Mouse (Mus musculus) lung, embryonic 14.5 days (tissue): ENCODE data around the gene Omp. TPM values are rescaled to one million over a fixed set of nuclear protein-coding genes. Genes with fewer than 3 reads are reported as not detected.
A peak's percentile ranks its signal among the peaks of the same experiment; 100 is the strongest.

ENCODE experiments used
- ATAC-seq: fragments of 200-750 bp; cut with Nextera tagmentation; 2 replicates; pipeline ENCODE4 v1.8.0; 2017; ENCODE audit warnings: mild to moderate bottlenecking, moderate TSS enrichment, moderate library complexity; ENCODE audit not compliant: insufficient read depth
- DNase-seq: peaks from one replicate; pipeline ENCODE4 v3.0.0-alpha.2; 2015
- H3K27ac ChIP-seq: fragments of 300-500 bp; sonication (generic); 2 replicates; pipeline ENCODE4 v1.5.1; 2014; ENCODE audit warnings: low read depth, mild to moderate bottlenecking, moderate library complexity
- H3K27me3 ChIP-seq: fragments of 300-500 bp; sonication (generic); 2 replicates; pipeline ENCODE4 v1.6.1; 2014; ENCODE audit warnings: low read length, control low read depth; ENCODE audit not compliant: insufficient read depth
- H3K36me3 ChIP-seq: fragments of 300-500 bp; sonication (generic); 2 replicates; pipeline ENCODE4 v1.6.1; 2014; ENCODE audit warnings: control low read depth; ENCODE audit not compliant: insufficient read depth
- H3K4me1 ChIP-seq: fragments of 300-500 bp; sonication (generic); 2 replicates; pipeline ENCODE4 v1.6.1; 2014; ENCODE audit warnings: antibody characterized with exemption, control low read depth; ENCODE audit not compliant: insufficient read depth
- H3K4me2 ChIP-seq: fragments of 300-500 bp; sonication (generic); 2 replicates; pipeline ENCODE4 v1.6.1; 2014; ENCODE audit warnings: mild to moderate bottlenecking
- H3K4me3 ChIP-seq: fragments of 300-500 bp; sonication (generic); 2 replicates; pipeline ENCODE4 v1.5.1; 2014; ENCODE audit warnings: low read depth, low read length
- H3K9ac ChIP-seq: fragments of 300-500 bp; sonication (generic); 2 replicates; pipeline ENCODE4 v1.6.1; 2014
- H3K9me3 ChIP-seq: fragments of 300-500 bp; sonication (generic); 2 replicates; pipeline ENCODE4 v1.6.1; 2016; ENCODE audit warnings: low read depth, low read length, control low read depth
- CTCF ChIP-seq: IDR thresholded peaks from 2 replicates; pipeline ENCODE4 v1.5.1; 2016; ENCODE audit warnings: antibody characterized with exemption, low read depth
- WGBS: fragments of 180-500 bp; shearing (Covaris S2); extraction: QIAGEN DNeasy Blood & Tissue Kit; methylation state at CpG from one replicate; pipeline ENCODE4 v1.1.7; 2014; 5-methylcytosine and 5-hydroxymethylcytosine counted together
- polyA plus RNA-seq: library from polyadenylated mRNA; unstranded; fragments of >200 nt; fragmentation: Nextera tagmentation; extraction: Ambion mirVana; gene quantifications from 2 replicates; pipeline ENCODE4 v1.2.1, GENCODE M21; 2014

The Omp gene
- polyA plus RNA-seq, 1 experiment from 2014 or later, result 0.33 TPM

DNA sequence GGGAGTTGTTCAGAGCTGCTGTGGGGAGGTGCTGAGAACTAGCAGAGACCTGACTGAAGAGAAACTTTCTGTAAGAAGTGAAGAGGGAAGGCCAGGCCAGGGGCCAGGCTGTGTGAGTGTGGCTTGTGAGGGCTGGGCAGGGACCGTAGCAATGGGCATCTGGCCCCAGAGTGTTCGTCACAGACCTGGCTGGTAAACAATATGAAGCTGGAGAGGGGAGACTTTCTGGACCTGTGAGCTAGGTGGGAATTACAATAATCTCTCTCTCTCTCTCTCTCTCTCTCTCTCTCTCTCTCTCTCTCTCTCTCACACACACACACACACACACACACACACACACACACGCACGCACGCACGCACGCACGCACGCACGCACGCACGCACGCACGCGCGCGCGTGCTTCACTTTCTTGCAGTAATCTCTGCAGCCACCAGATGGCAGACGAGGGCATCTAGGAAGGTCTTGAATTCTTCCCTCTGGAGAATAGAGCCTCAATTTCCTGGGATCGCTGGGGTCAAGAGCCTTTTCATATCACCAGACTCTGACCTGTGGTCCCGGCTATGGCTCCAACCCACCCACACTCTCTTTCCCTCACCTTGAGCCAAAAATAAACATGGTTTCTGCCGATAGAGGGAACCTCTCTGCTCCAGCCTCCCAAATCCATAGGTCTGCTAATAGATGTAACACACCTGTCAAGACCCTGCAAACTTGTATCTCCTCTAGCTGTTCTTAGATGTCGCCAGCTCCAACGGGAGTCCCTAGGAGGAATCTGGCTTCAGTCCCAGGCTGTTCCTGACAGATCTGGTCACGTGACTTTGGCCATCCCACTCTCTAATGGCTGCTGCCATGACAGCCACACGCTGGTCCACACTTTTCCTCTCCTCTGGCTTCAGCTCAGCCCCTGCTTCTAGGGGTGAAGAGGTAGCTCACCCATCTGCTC, 42.0 kb downstream of the Omp start:
- 10% methylated on average over 25 of the region's 26 CpGs for WGBS
- H3K4me2 ChIP-seq, result peak overlapping the region; percentile 60
- TF ChIP-seq CTCF, result peak; percentile 84
- no peaks in the 10 kb centered on the region for H3K36me3 ChIP-seq
- DNase-seq (peak; percentile 97), ATAC-seq (peak; percentile 66; the same call in 1 of the 2 replicates)
- H3K4me1 ChIP-seq, result 0 out of 2 replicates have a peak, but pooled peaks cover 5% of the 10 kb centered on the region
- no peaks in the 10 kb centered on the region for H3K9me3 ChIP-seq
- H3K4me3 ChIP-seq, result peak overlapping the region; percentile 29
- peak overlapping the region; percentile 30; the same call in 1 of the 2 replicates for H3K27ac ChIP-seq
- H3K9ac ChIP-seq, result peak overlapping the region; percentile 54
- no peaks in the 10 kb centered on the region for H3K27me3 ChIP-seq

DNA sequence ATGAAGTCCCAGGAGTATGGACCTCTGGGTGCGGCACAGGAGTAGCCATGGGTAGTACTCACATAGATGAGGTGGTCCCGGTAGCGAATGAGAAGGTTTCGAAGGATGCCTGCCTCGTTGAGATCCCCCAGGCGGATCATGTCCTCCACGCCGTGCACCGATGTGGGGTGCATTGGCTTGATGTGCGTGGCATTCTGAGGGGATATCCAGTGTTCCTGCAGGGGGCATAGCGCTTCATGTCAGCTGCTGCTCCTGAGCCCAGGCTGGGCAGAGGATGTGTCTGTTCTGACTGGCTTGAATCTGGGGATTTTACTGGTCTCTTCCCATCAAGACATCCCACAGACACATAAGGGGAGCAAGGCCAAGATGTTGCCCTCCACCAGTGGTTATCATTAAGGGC, 42.8 kb downstream of the Omp start:
- no peak for DNase-seq
- H3K27ac ChIP-seq, result no peak overlapping the region
- H3K4me2 ChIP-seq, result peak overlapping the region; percentile 60
- 93% methylated on average over 11 of the region's 11 CpGs for WGBS
- peak; percentile 22; the same call in 1 of the 2 replicates for ATAC-seq
- 0 out of 2 replicates have a peak, but pooled peaks cover 5% of the 10 kb centered on the region for H3K4me1 ChIP-seq
- H3K9ac ChIP-seq, result peak overlapping the region; percentile 54
- no peaks in the 10 kb centered on the region for H3K27me3 ChIP-seq
- no peaks in the 10 kb centered on the region for H3K9me3 ChIP-seq
- no peaks in the 10 kb centered on the region for H3K36me3 ChIP-seq
- H3K4me3 ChIP-seq, result no peak overlapping the region
- TF ChIP-seq CTCF, result no peak

DNA sequence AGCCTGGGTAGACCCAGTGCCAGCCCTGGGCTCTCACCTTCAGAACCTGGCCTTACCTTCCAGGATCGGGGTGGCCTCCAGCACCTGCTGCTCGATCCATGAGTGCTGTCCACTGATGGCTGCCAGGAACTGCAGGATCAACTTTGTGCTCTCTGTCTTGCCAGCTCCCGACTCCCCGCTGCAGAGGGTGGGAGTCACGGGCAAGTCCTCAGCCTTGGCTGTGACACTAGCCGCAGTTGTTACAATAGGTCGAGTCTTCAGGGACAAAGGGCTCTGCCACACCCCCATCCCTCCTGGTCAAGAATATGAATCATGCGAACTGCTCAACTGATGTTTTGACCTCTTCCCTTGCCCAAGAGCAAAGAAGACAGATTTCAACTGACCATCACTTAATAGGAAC, 47.7 kb downstream of the Omp start:
- Histone ChIP-seq H3K36me3 (peaks cover 4% of the 10 kb centered on the region; the same call in 1 of the 2 replicates), H3K27ac (no peak overlapping the region), H3K27me3 (no peaks in the 10 kb centered on the region), H3K4me3 (no peak overlapping the region), H3K4me2 (no peak overlapping the region), H3K9ac (no peak overlapping the region), H3K4me1 (0 out of 2 replicates have a peak, but pooled peaks cover under 1% of the 10 kb centered on the region), H3K9me3 (no peaks in the 10 kb centered on the region)
- ATAC-seq (no peak), DNase-seq (no peak)
- no peak for TF ChIP-seq CTCF
- 92% methylated on average over 8 of the region's 8 CpGs for WGBS

DNA sequence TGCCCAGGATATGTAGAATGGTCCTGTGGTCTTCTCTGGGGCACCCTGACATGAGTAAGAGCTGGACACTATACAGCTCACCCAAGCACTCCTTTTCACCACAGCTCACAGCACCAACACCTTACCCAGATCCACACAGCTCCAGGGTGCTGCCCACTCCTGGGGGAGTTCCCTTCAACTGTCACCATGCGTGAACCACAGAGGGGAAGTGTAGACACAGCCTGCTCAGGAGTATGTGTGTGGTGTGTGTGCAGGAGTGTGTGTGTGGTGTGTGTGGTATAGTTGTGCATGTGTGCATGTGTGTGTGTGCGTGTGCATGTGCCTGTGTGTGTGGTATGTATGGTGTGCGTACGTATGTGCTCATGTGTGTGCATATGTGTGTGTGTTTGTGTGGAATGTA, 49.5 kb downstream of the Omp start:
- Histone ChIP-seq H3K27me3 (no peaks in the 10 kb centered on the region), H3K4me3 (no peak overlapping the region), H3K4me2 (no peak overlapping the region), H3K36me3 (peaks cover 4% of the 10 kb centered on the region; the same call in 1 of the 2 replicates), H3K4me1 (no peaks in the 10 kb centered on the region), H3K9ac (no peak overlapping the region), H3K27ac (no peak overlapping the region), H3K9me3 (no peaks in the 10 kb centered on the region)
- TF ChIP-seq CTCF, result no peak
- 94% methylated on average over 4 of the region's 4 CpGs for WGBS
- ATAC-seq (no peak), DNase-seq (no peak)

Other genes with a start within 250 kb of the Omp start
- not detected in 2 replicates for gene Gdpd4, start 225.5 kb downstream of the Omp start, polyA plus RNA-seq
- 15.0 and 15.3 TPM in 2 replicates for gene Myo7a, start 26.0 kb downstream of the Omp start, polyA plus RNA-seq
- gene Capn5, start 32.8 kb upstream of the Omp start, polyA plus RNA-seq, result 4.5 and 5.4 TPM in 2 replicates
- not detected in 2 replicates for gene B3gnt6, start 54.0 kb upstream of the Omp start, polyA plus RNA-seq
- gene Acer3, start 175.7 kb upstream of the Omp start, polyA plus RNA-seq, result 22.2 and 27.9 TPM in 2 replicates
- gene Tsku, start 215.8 kb upstream of the Omp start, polyA plus RNA-seq, result 13.8 and 15.9 TPM in 2 replicates